14 mouse cellular contexts compared by ENCODE assay signal in genomic region chr14:93885551-93886084, GRCm38 (mm10). TPM values are rescaled to one million over a fixed set of nuclear protein-coding genes. Genes with fewer than 3 reads are reported as not detected.
DNase-seq lines count a peak whose midpoint lies in the region; ATAC-seq lines count a peak whose summit lies in the region.
"Had no signal": no experiment of that assay in that cellular context is flagged by ENCODE, and none has a peak within 500 bp of the region (broad histone marks: within the 10 kb centered on the region; RNA-seq: fewer than 3 reads in every experiment).

No protein-coding gene starts in this region.

- peak overlapping the region; percentile 58 for H3K4me3 ChIP-seq in hindbrain, embryonic 13.5 days
- no peak overlapping the region for H3K4me3 ChIP-seq in hindbrain, embryonic 10.5 days
- no peak overlapping the region for H3K4me3 ChIP-seq in neural tube, embryonic 12.5 days
- peak overlapping the region; percentile 29 for H3K4me3 ChIP-seq in hindbrain, embryonic 16.5 days (ENCODE audit: low read length)
- peak overlapping the region; percentile 14; the same call in 1 of the 2 replicates for H3K4me3 ChIP-seq in neural tube, embryonic 14.5 days (ENCODE audit: low read depth, low read length)
- H3K4me3 ChIP-seq: intestine, embryonic 15.5 days; liver, embryonic 13.5 days had no signal

- ATAC-seq in hindbrain, embryonic 13.5 days (ENCODE audit: low FRiP score): no peak
- no peak for ATAC-seq in neural tube, embryonic 12.5 days (ENCODE audit: low FRiP score, low read depth)
- ATAC-seq in hindbrain, embryonic 16.5 days: no peak
- ATAC-seq in neural tube, embryonic 14.5 days (ENCODE audit: low read depth): no peak
- ATAC-seq: intestine, embryonic 15.5 days; Patski had no signal

- WGBS in hindbrain, embryonic 13.5 days: 79% methylated on average over 11 of the region's 11 CpGs
- WGBS in hindbrain, embryonic 10.5 days: 83% methylated on average over 11 of the region's 11 CpGs
- 74% methylated on average over 11 of the region's 11 CpGs for WGBS in neural tube, embryonic 12.5 days
- WGBS in hindbrain, embryonic 16.5 days: 83% methylated on average over 11 of the region's 11 CpGs
- WGBS in neural tube, embryonic 14.5 days: 79% methylated on average over 11 of the region's 11 CpGs

- no peak for DNase-seq in hindbrain, embryonic 10.5 days (ENCODE audit: low spot score)
- DNase-seq in neural tube, embryonic 10.5 days (ENCODE audit: extremely low spot score, low spot score): no peak
- DNase-seq in kidney, postnatal 4 days: no peak
- DNase-seq in frontal cortex, postnatal 10 days (ENCODE audit: low spot score in 2 of 2): no peak
- DNase-seq: kidney, postnatal 36 days; liver, embryonic 13.5 days; thymus, postnatal 14 days had no signal

- no peaks in the 10 kb centered on the region for H3K27me3 ChIP-seq in hindbrain, embryonic 13.5 days
- H3K27me3 ChIP-seq in hindbrain, embryonic 10.5 days (ENCODE audit: insufficient read depth, poor library complexity, severe bottlenecking): 0 out of 2 replicates have a peak, but pooled peaks cover 4% of the 10 kb centered on the region
- no peaks in the 10 kb centered on the region for H3K27me3 ChIP-seq in neural tube, embryonic 12.5 days (replicated peaks)
- no peaks in the 10 kb centered on the region for H3K27me3 ChIP-seq in hindbrain, embryonic 16.5 days (replicated peaks; ENCODE audit: control insufficient read depth, insufficient read depth, low read length)
- H3K27me3 ChIP-seq in neural tube, embryonic 14.5 days (ENCODE audit: control insufficient read depth, insufficient read depth, low read length): no peaks in the 10 kb centered on the region
- H3K27me3 ChIP-seq: CH12.LX; intestine, embryonic 15.5 days had no signal

- H3K36me3 ChIP-seq in hindbrain, embryonic 13.5 days: peaks cover 11% of the 10 kb centered on the region; the same call in 1 of the 2 replicates
- no peaks in the 10 kb centered on the region for H3K36me3 ChIP-seq in hindbrain, embryonic 10.5 days
- peaks cover 9% of the 10 kb centered on the region; the same call in 1 of the 2 replicates for H3K36me3 ChIP-seq in neural tube, embryonic 12.5 days
- H3K36me3 ChIP-seq in hindbrain, embryonic 16.5 days (ENCODE audit: control insufficient read depth, insufficient read depth, low read length): peaks cover 5% of the 10 kb centered on the region; the same call in 1 of the 2 replicates
- no peaks in the 10 kb centered on the region for H3K36me3 ChIP-seq in neural tube, embryonic 14.5 days (ENCODE audit: control insufficient read depth, insufficient read depth, low read length)
- H3K36me3 ChIP-seq: intestine, embryonic 15.5 days; liver, embryonic 13.5 days had no signal

- H3K9me3 ChIP-seq in hindbrain, embryonic 13.5 days: no peaks in the 10 kb centered on the region
- H3K9me3 ChIP-seq in hindbrain, embryonic 10.5 days: no peaks in the 10 kb centered on the region
- no peaks in the 10 kb centered on the region for H3K9me3 ChIP-seq in neural tube, embryonic 12.5 days
- no peaks in the 10 kb centered on the region for H3K9me3 ChIP-seq in hindbrain, embryonic 16.5 days (ENCODE audit: control insufficient read depth, low read length)
- H3K9me3 ChIP-seq in neural tube, embryonic 14.5 days (ENCODE audit: control insufficient read depth, low read length): no peaks in the 10 kb centered on the region
- H3K9me3 ChIP-seq: intestine, embryonic 15.5 days; liver, embryonic 13.5 days had no signal

- H3K4me2 ChIP-seq in hindbrain, embryonic 13.5 days: peak overlapping the region; percentile 78
- H3K4me2 ChIP-seq in neural tube, embryonic 12.5 days (replicated peaks): peak overlapping the region; percentile 30
- peak overlapping the region; percentile 72 for H3K4me2 ChIP-seq in hindbrain, embryonic 16.5 days (ENCODE audit: low read length)
- H3K4me2 ChIP-seq in neural tube, embryonic 14.5 days (ENCODE audit: low read depth, low read length): peak overlapping the region; percentile 60
- H3K4me2 ChIP-seq: intestine, embryonic 15.5 days; liver, embryonic 13.5 days had no signal

- H3K27ac ChIP-seq in hindbrain, embryonic 13.5 days: no peak overlapping the region
- H3K27ac ChIP-seq in hindbrain, embryonic 10.5 days: no peak overlapping the region
- no peak overlapping the region for H3K27ac ChIP-seq in neural tube, embryonic 12.5 days
- H3K27ac ChIP-seq in hindbrain, embryonic 16.5 days (ENCODE audit: low read depth, low read length): no peak overlapping the region
- no peak overlapping the region for H3K27ac ChIP-seq in neural tube, embryonic 14.5 days (ENCODE audit: low read depth, low read length)
- H3K27ac ChIP-seq: intestine, embryonic 15.5 days; liver, embryonic 13.5 days had no signal

- H3K4me1 ChIP-seq in hindbrain, embryonic 13.5 days (replicated peaks): peaks cover 56% of the 10 kb centered on the region
- H3K4me1 ChIP-seq in hindbrain, embryonic 10.5 days (replicated peaks): 0 out of 2 replicates have a peak, but pooled peaks cover 5% of the 10 kb centered on the region
- peaks cover 5% of the 10 kb centered on the region; the same call in 1 of the 2 replicates for H3K4me1 ChIP-seq in neural tube, embryonic 12.5 days
- H3K4me1 ChIP-seq in hindbrain, embryonic 16.5 days (ENCODE audit: control insufficient read depth, insufficient read depth, low read depth, low read length): peaks cover 7% of the 10 kb centered on the region
- H3K4me1 ChIP-seq in neural tube, embryonic 14.5 days (ENCODE audit: control insufficient read depth, insufficient read depth, low read length): peaks cover 11% of the 10 kb centered on the region; the same call in 1 of the 2 replicates
- H3K4me1 ChIP-seq: liver, embryonic 13.5 days had no signal

- no peak overlapping the region for H3K9ac ChIP-seq in hindbrain, embryonic 13.5 days
- H3K9ac ChIP-seq in neural tube, embryonic 12.5 days: no peak overlapping the region
- H3K9ac ChIP-seq in hindbrain, embryonic 16.5 days (ENCODE audit: low read depth, low read length): no peak overlapping the region
- no peak overlapping the region for H3K9ac ChIP-seq in neural tube, embryonic 14.5 days (replicated peaks; ENCODE audit: low read depth, low read length)
- H3K9ac ChIP-seq: intestine, embryonic 15.5 days; liver, embryonic 13.5 days had no signal

RNA-seq across cellular contexts. Expression of gene Pcdh9, which starts 4.9 kb away (rescaled TPM):
- polyA plus RNA-seq in hindbrain, embryonic 13.5 days (2015; fragmentation: Nextera tagmentation; extraction: Ambion mirVana): 170 and 179 TPM in 2 replicates
- polyA plus RNA-seq in hindbrain, embryonic 10.5 days (2016; fragmentation: Nextera tagmentation; extraction: Ambion mirVana): 17.0 and 39.2 TPM in 2 replicates
- 76.6 and 86.2 TPM in 2 replicates for polyA plus RNA-seq in neural tube, embryonic 12.5 days (2016; fragmentation: Nextera tagmentation; extraction: Ambion mirVana)
- 216 and 232 TPM in 2 replicates for polyA plus RNA-seq in hindbrain, embryonic 16.5 days (2015; fragmentation: Nextera tagmentation; extraction: Ambion mirVana)
- 180 and 194 TPM in 2 replicates for polyA plus RNA-seq in neural tube, embryonic 14.5 days (2014; fragmentation: Nextera tagmentation; extraction: Ambion mirVana)
- polyA plus RNA-seq: Patski had no signal

Comparison
In these comparisons a context has a peak if more than half of its experiments do, and no peak if none do; other contexts are left out.
1. H3K4me3 ChIP-seq: peak in hindbrain, embryonic 13.5 days (single experiment), hindbrain, embryonic 16.5 days (single experiment) and neural tube, embryonic 14.5 days (single experiment); none in hindbrain, embryonic 10.5 days (single experiment) and neural tube, embryonic 12.5 days (single experiment).
2. Peak in every context shown above with its lines, with median percentiles within 50 percentile points of each other: H3K4me2 ChIP-seq.